Mouse (Mus musculus): ENCODE measurements around the gene Aqp9.

Aqp9 gene

DNA sequence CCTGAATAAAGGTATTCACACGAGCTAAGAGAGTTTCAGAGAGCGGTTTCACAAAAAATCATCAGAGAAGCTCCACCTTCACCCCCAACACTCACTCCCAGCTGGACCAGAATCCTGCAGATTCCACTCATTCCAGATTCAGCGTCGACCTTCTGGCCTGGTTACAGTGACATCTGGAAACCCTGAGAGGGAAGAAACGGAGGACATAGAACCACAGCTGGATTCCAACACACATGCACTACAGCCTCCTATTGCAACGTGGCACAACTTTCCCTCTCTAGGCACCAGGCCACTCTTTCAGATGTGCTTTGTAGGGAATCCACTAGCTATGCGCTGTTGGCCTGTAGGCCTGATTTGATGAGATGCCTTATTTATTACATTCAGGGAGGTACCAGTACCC is 102.0 kb downstream of the Aqp9 start:
- DNase-seq (ENCODE audit: low read depth, low spot score), result no peak

DNA sequence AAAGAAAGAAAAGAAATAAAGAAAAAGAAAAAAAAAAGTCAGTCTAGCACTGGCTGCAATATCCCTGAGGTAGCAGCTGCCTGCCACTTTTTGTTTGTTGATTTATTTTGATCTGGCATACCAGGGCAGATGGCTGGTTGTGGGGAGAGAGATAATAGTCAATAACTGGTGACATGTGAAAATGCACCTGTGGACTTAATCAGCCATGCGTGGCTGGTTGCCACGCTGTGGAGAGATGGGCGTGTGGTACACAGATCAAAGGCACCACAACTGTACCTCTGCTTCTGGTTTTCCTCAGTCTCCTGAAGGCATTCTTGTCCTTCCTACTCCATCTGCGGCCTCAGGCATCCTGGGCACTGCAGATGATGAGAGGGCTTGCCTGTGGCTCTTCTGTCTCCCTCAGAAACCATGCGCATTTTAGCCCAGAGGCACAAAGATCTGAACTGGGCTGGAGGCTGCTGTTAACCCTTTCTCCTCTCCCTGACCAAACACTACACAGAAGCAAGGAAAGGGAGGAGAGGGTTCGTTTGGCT is 103.1 kb downstream of the Aqp9 start:
- DNase-seq (ENCODE audit: low read depth, low spot score), result no peak

DNA sequence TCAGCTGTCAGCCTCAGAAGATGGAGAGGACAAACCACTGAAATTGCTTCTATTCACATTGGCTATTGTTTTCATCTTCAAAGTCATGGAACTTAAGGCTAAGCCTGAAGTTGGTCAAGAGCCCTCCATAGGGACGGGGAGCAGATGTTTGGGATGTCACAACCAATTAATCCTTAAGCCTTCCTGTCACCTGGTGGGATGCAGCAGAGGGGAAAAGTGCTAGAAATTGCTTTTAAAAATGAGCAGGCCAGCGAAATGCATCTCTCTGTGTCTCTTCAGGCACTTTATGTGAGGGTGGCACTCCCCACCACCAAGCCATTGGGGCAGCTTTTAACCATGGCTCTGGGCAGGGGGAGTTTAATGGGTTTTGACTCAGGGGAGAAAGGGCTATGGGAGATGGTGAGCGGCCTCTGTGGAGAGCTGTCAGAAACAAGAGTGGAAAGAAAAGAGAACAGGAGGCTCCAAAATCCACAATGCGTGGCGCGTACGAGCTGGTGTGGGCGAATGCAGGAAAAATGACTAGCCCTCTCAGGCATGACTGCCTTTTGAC is 104.1 kb downstream of the Aqp9 start:
- DNase-seq (ENCODE audit: low read depth, low spot score), result no peak

DNA sequence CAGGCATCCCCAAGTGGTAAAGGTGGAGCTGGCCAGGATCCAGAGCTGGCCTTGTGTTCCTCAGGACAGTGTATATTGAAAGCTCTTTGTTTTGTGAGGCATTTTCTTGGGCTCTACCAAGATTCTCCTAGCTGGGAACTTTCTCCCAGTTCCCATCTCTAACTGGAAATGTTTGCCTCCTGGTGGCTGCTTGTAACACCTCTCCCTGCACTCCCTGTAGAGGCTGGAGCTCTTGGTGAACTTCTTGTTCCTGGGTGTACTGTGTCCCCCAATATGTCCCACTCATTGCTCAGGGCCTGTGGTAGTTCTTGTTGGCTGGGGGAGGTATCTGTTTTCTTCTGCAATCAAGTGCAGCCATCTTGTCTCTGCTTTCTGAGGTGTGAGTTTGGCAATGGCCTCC is 104.9 kb downstream of the Aqp9 start:
- no peak for DNase-seq (ENCODE audit: low read depth, low spot score)

DNA sequence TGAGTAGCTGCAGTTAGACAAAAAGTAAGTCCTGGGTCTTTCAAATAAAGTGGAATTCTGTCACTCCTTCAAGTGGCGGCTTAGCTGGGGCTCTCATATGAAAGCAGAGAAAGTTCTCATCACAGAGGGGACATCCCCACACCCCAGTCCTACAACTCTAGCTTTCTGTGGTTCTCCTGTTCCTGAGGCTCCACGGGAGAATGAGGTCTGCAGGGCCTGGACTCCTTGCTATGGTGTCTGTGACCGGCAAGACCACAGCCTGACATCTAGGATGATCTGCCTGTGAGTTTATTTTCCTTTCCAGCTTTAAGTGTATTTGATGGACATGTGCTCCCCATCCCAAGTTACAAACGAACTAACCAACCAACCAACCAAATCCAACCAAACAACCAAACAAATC is 105.5 kb downstream of the Aqp9 start:
- no peak for DNase-seq (ENCODE audit: low read depth, low spot score)

DNA sequence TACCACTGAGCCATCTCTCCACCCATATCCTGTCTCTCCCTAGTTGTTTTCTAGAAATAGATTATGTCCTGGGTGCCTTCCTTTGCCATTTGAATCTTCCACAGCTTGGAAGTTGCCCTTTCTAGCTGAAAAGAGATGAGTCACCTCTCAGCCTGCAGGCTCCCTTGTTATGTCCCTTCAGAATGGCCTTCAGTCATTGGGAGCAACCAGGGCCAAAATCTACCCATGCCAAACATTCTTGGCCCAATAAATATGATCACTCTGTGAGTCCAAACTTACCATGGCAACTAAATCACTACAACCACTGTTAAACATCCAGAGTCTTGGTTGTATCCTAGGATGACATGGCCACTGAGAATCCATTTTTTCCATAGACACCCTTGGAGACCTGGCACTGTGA is 106.2 kb downstream of the Aqp9 start:
- DNase-seq (ENCODE audit: low read depth, low spot score), result no peak

Data from R1 (cell line).